Mouse (Mus musculus) megakaryocyte, embryonic 14.5 days (primary cell): Measurements from ENCODE around the gene Nanog. TPM values are rescaled to one million over a fixed set of nuclear protein-coding genes. Genes with fewer than 3 reads are reported as not detected.
"Not testable (repeated sequence)": the region's sequence is repeated elsewhere in the genome, so short reads cannot be mapped to it uniquely, and the experiment has no call there.

Experiments
- H3K27me3 ChIP-seq: replicated peaks from 2 replicates; pipeline ENCODE3; 2012; ENCODE audit warnings: inconsistent platforms
- H3K36me3 ChIP-seq: replicated peaks from 2 replicates; pipeline ENCODE3; 2012; ENCODE audit warnings: low read length, inconsistent platforms, mixed read lengths
- H3K4me1 ChIP-seq: 2 replicates; pipeline ENCODE4 v1.6.1; 2012; ENCODE audit warnings: inconsistent platforms
- H3K4me3 ChIP-seq: replicated peaks from 2 replicates; pipeline ENCODE3; 2012; ENCODE audit warnings: moderate library complexity, mild to moderate bottlenecking, inconsistent platforms
- H3K9me3 ChIP-seq: 2 replicates; pipeline ENCODE4 v1.6.1; 2012; ENCODE audit warnings: inconsistent platforms
- FLI1 ChIP-seq: IDR thresholded peaks from 2 replicates; pipeline ENCODE4 v1.6.1; 2012; ENCODE audit warnings: low read length, inconsistent platforms, mixed read lengths
- GATA1 ChIP-seq: IDR thresholded peaks from 3 replicates; pipeline ENCODE4 v1.6.1; 2012; ENCODE audit warnings: mixed read lengths, low read length, inconsistent platforms, borderline replicate concordance
- polyA plus RNA-seq: library from polyadenylated mRNA; stranded (reverse); fragments of >175 nt; gene quantifications from 2 replicates; pipeline ENCODE4 v1.2.3, GENCODE M21; 2012; ENCODE audit warnings: low replicate concordance; ENCODE audit not compliant: insufficient read depth

Gene Nanog
- polyA plus RNA-seq, 1 experiment, result not detected

GRCm38 (mm10) chr6:122702480-122703124, 4.7 kb upstream of the Nanog start:
- peaks cover 5% of the 10 kb centered on the region; the same call in 1 of the 2 replicates for H3K9me3 ChIP-seq
- no peaks in the 10 kb centered on the region for H3K36me3 ChIP-seq
- H3K4me3 ChIP-seq, result no peak overlapping the region
- TF ChIP-seq GATA1 (no peak), FLI1 (no peak)
- H3K4me1 ChIP-seq, result peaks cover 9% of the 10 kb centered on the region
- H3K27me3 ChIP-seq, result peaks cover 37% of the 10 kb centered on the region

GRCm38 (mm10) chr6:122703251-122703650, 4.0 kb upstream of the Nanog start:
- TF ChIP-seq FLI1, result no peak
- Histone ChIP-seq H3K36me3 (no peaks in the 10 kb centered on the region), H3K4me1 (peaks cover 9% of the 10 kb centered on the region), H3K27me3 (peaks cover 44% of the 10 kb centered on the region), H3K4me3 (no peak overlapping the region), H3K9me3 (peaks cover 5% of the 10 kb centered on the region; the same call in 1 of the 2 replicates)

GRCm38 (mm10) chr6:122703706-122704105, 3.6 kb upstream of the Nanog start:
- Histone ChIP-seq H3K27me3 (peaks cover 47% of the 10 kb centered on the region), H3K4me3 (no peak overlapping the region)
- TF ChIP-seq GATA1 (no peak), FLI1 (no peak)

GRCm38 (mm10) chr6:122706337-122706840, 900 bp upstream of the Nanog start:
- H3K36me3 ChIP-seq, result no peaks in the 10 kb centered on the region
- peaks cover 9% of the 10 kb centered on the region for H3K4me1 ChIP-seq
- H3K9me3 ChIP-seq, result peaks cover 5% of the 10 kb centered on the region; the same call in 1 of the 2 replicates
- no peak overlapping the region for H3K4me3 ChIP-seq
- no peak for TF ChIP-seq FLI1
- no peak for TF ChIP-seq GATA1
- H3K27me3 ChIP-seq, result peaks cover 51% of the 10 kb centered on the region

More at GRCm38 (mm10) chr6:122703706-122704105, 3.6 kb upstream of the Nanog start:
- Histone ChIP-seq H3K4me1 (peaks cover 9% of the 10 kb centered on the region), H3K36me3 (no peaks in the 10 kb centered on the region), H3K9me3 (peaks cover 5% of the 10 kb centered on the region; the same call in 1 of the 2 replicates)

- peaks cover 6% of the 10 kb centered on the region; the same call in 1 of the 2 replicates for H3K4me1 ChIP-seq
- peaks cover 5% of the 10 kb centered on the region; the same call in 1 of the 2 replicates for H3K9me3 ChIP-seq
- TF ChIP-seq FLI1 (no peak), GATA1 (no peak)
- no peak overlapping the region for H3K4me3 ChIP-seq
- H3K36me3 ChIP-seq, result no peaks in the 10 kb centered on the region
- peaks cover 38% of the 10 kb centered on the region for H3K27me3 ChIP-seq
Observed at GRCm38 (mm10) chr6:122708826-122709225, 1.5 kb downstream of the Nanog start.

- Histone ChIP-seq H3K9me3 (no peaks in the 10 kb centered on the region), H3K27me3 (peaks cover 37% of the 10 kb centered on the region), H3K36me3 (no peaks in the 10 kb centered on the region), H3K4me3 (no peak overlapping the region), H3K4me1 (peaks cover 10% of the 10 kb centered on the region; the same call in 1 of the 2 replicates)
- no peak for TF ChIP-seq GATA1
- TF ChIP-seq FLI1, result no peak
Observed at GRCm38 (mm10) chr6:122711455-122711854, 4.2 kb downstream of the Nanog start.

- H3K4me3 ChIP-seq, H3K4me1 ChIP-seq, H3K36me3 ChIP-seq, H3K9me3 ChIP-seq: not testable (repeated sequence)
- peaks cover 24% of the 10 kb centered on the region for H3K27me3 ChIP-seq
Observed at GRCm38 (mm10) chr6:122713116-122713515, 5.8 kb downstream of the Nanog start.

GRCm38 (mm10) chr6:122714707-122715365, 7.5 kb downstream of the Nanog start:
- Histone ChIP-seq H3K27me3 (peaks cover 16% of the 10 kb centered on the region), H3K4me3 (no peak overlapping the region), H3K36me3 (no peaks in the 10 kb centered on the region), H3K4me1 (peaks cover 10% of the 10 kb centered on the region; the same call in 1 of the 2 replicates), H3K9me3 (no peaks in the 10 kb centered on the region)
- no peak for TF ChIP-seq FLI1
- TF ChIP-seq GATA1, result no peak

GRCm38 (mm10) chr6:122715886-122716285, 8.6 kb downstream of the Nanog start:
- H3K9me3 ChIP-seq, result no peaks in the 10 kb centered on the region
- H3K36me3 ChIP-seq, result no peaks in the 10 kb centered on the region
- H3K4me1 ChIP-seq, result peaks cover 10% of the 10 kb centered on the region; the same call in 1 of the 2 replicates
- H3K27me3 ChIP-seq, result peaks cover 16% of the 10 kb centered on the region
- TF ChIP-seq FLI1, result no peak
- no peak for TF ChIP-seq GATA1
- H3K4me3 ChIP-seq, result no peak overlapping the region

- H3K27me3 ChIP-seq, H3K4me1 ChIP-seq, H3K9me3 ChIP-seq, H3K36me3 ChIP-seq, H3K4me3 ChIP-seq: not testable (repeated sequence)
Observed at GRCm38 (mm10) chr6:122718224-122718623, 10.9 kb downstream of the Nanog start.
